Mouse (Mus musculus): ENCODE results near the gene Nrbf2. TPM values are rescaled to one million over a fixed set of nuclear protein-coding genes. Genes with fewer than 3 reads are reported as not detected.

Gene Nrbf2
- polyA plus RNA-seq, 1 experiment: 11.2 TPM

DNA sequence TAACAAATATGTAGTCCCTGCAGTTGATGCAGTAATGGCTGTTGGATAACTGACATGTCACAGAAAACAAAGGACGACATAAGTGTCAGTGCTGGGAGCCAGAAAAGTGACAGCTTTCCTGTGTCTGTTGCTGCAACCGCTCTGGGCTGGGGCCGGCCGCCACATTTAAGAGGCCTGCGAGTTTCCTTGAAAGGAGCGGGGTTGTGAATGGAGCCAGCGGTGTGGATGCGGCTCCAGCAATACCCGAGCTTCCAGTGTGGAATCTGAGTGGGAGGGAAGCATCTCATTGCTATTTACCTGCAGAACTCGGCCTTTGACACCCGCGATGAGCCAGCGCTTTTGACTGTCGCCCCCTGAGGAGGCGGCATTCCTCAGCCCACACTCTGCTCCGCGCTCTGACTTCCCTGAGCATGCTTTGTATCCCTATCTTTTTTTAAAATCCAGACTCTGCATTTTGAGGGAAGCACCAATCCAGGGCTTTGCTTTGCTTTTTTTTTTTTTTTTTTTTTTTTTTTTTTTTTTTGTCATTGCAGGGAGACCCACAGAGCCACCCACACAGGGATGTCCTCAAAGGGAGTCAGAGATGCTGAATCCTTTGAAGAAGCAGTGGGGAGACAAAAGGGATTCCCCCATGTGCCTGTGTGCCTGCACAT, 35.2 kb upstream of the Nrbf2 start:
- H3K36me3 ChIP-seq (ENCODE audit: control insufficient read depth, insufficient read depth, low read length): no peaks in the 10 kb centered on the region
- no peak overlapping the region for H3K27ac ChIP-seq (ENCODE audit: control insufficient read depth, insufficient read depth, low read length)
- DNase-seq: no peak
- H3K4me1 ChIP-seq (replicated peaks; ENCODE audit: control insufficient read depth, insufficient read depth, low read length): no peaks in the 10 kb centered on the region; the same call in 1 of the 2 replicates
- 89% methylated on average over 17 of the region's 17 CpGs for WGBS
- H3K27me3 ChIP-seq (ENCODE audit: control insufficient read depth, insufficient read depth, low read length): no peaks in the 10 kb centered on the region
- TF ChIP-seq CTCF (IDR thresholded peaks at IDR 0.05; ENCODE audit: borderline replicate concordance, control insufficient read depth, extremely low read depth, insufficient read depth, low read length, poor library complexity): no peak
- TF ChIP-seq POLR2A (IDR thresholded peaks at IDR 0.05; ENCODE audit: control insufficient read depth, extremely low read depth, insufficient read depth, low read length, poor library complexity): no peak
- no peak overlapping the region for H3K4me3 ChIP-seq (ENCODE audit: control insufficient read depth, insufficient read depth, low read length)

- DNase-seq: no peak
- WGBS: 86% methylated on average over 13 of the region's 13 CpGs
Observed at GRCm38 (mm10) chr10:67319016-67319725, 34.1 kb upstream of the Nrbf2 start.

GRCm38 (mm10) chr10:67317931-67318460, 32.9 kb upstream of the Nrbf2 start:
- Histone ChIP-seq H3K4me1 (replicated peaks; ENCODE audit: control insufficient read depth, insufficient read depth, low read length) (no peaks in the 10 kb centered on the region; the same call in 1 of the 2 replicates), H3K4me3 (ENCODE audit: control insufficient read depth, insufficient read depth, low read length) (no peak overlapping the region), H3K36me3 (ENCODE audit: control insufficient read depth, insufficient read depth, low read length) (no peaks in the 10 kb centered on the region), H3K27me3 (ENCODE audit: control insufficient read depth, insufficient read depth, low read length) (no peaks in the 10 kb centered on the region), H3K27ac (ENCODE audit: control insufficient read depth, insufficient read depth, low read length) (no peak overlapping the region)
- TF ChIP-seq CTCF (IDR thresholded peaks at IDR 0.05; ENCODE audit: borderline replicate concordance, control insufficient read depth, extremely low read depth, insufficient read depth, low read length, poor library complexity) (no peak), POLR2A (IDR thresholded peaks at IDR 0.05; ENCODE audit: control insufficient read depth, extremely low read depth, insufficient read depth, low read length, poor library complexity) (no peak)
- DNase-seq: no peak
- 2% methylated on average over 20 of the region's 20 CpGs for WGBS

More at GRCm38 (mm10) chr10:67319016-67319725, 34.1 kb upstream of the Nrbf2 start:
- no peaks in the 10 kb centered on the region for H3K36me3 ChIP-seq (ENCODE audit: control insufficient read depth, insufficient read depth, low read length)
- no peaks in the 10 kb centered on the region for H3K27me3 ChIP-seq (ENCODE audit: control insufficient read depth, insufficient read depth, low read length)
- TF ChIP-seq POLR2A (IDR thresholded peaks at IDR 0.05; ENCODE audit: control insufficient read depth, extremely low read depth, insufficient read depth, low read length, poor library complexity) (no peak), CTCF (IDR thresholded peaks at IDR 0.05; ENCODE audit: borderline replicate concordance, control insufficient read depth, extremely low read depth, insufficient read depth, low read length, poor library complexity) (no peak)
- H3K4me3 ChIP-seq (ENCODE audit: control insufficient read depth, insufficient read depth, low read length): no peak overlapping the region
- no peak overlapping the region for H3K27ac ChIP-seq (ENCODE audit: control insufficient read depth, insufficient read depth, low read length)
- H3K4me1 ChIP-seq (replicated peaks; ENCODE audit: control insufficient read depth, insufficient read depth, low read length): no peaks in the 10 kb centered on the region; the same call in 1 of the 2 replicates

GRCm38 (mm10) chr10:67314811-67315435, 29.8 kb upstream of the Nrbf2 start:
- no peaks in the 10 kb centered on the region for H3K36me3 ChIP-seq (ENCODE audit: control insufficient read depth, insufficient read depth, low read length)
- no peak overlapping the region for H3K27ac ChIP-seq (ENCODE audit: control insufficient read depth, insufficient read depth, low read length)
- no peak for TF ChIP-seq CTCF (IDR thresholded peaks at IDR 0.05; ENCODE audit: borderline replicate concordance, control insufficient read depth, extremely low read depth, insufficient read depth, low read length, poor library complexity)
- 20% methylated on average over 10 of the region's 12 CpGs for WGBS
- no peak overlapping the region for H3K4me3 ChIP-seq (ENCODE audit: control insufficient read depth, insufficient read depth, low read length)
- no peaks in the 10 kb centered on the region for H3K27me3 ChIP-seq (ENCODE audit: control insufficient read depth, insufficient read depth, low read length)
- H3K4me1 ChIP-seq (replicated peaks; ENCODE audit: control insufficient read depth, insufficient read depth, low read length): no peaks in the 10 kb centered on the region; the same call in 1 of the 2 replicates
- peak; percentile 69 for DNase-seq

DNA sequence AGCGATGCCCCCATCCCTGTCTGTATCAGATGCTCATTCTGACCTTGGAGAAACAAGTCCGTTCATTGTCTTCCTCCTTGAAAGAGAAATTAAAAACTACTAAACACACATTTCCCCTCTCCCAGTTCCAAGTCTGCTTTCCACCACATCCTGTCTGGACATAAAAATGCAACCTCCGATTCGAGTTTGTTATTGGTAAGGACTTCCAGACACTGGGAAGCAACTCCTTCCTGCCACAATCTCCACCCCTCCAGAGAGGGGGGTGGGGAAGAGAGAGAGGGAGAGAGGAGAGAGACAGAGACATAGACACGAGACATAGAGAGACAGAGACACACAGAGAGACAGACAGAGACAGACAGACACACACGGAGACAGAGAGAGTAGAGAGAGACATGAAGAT, 27.4 kb upstream of the Nrbf2 start:
- 70% methylated on average over 6 of the region's 6 CpGs for WGBS
- Histone ChIP-seq H3K27me3 (ENCODE audit: control insufficient read depth, insufficient read depth, low read length) (no peaks in the 10 kb centered on the region), H3K4me3 (ENCODE audit: control insufficient read depth, insufficient read depth, low read length) (no peak overlapping the region), H3K36me3 (ENCODE audit: control insufficient read depth, insufficient read depth, low read length) (no peaks in the 10 kb centered on the region), H3K4me1 (replicated peaks; ENCODE audit: control insufficient read depth, insufficient read depth, low read length) (no peaks in the 10 kb centered on the region), H3K27ac (ENCODE audit: control insufficient read depth, insufficient read depth, low read length) (no peak overlapping the region)
- TF ChIP-seq CTCF (IDR thresholded peaks at IDR 0.05; ENCODE audit: borderline replicate concordance, control insufficient read depth, extremely low read depth, insufficient read depth, low read length, poor library complexity) (no peak), POLR2A (IDR thresholded peaks at IDR 0.05; ENCODE audit: control insufficient read depth, extremely low read depth, insufficient read depth, low read length, poor library complexity) (no peak)
- no peak for DNase-seq

DNA sequence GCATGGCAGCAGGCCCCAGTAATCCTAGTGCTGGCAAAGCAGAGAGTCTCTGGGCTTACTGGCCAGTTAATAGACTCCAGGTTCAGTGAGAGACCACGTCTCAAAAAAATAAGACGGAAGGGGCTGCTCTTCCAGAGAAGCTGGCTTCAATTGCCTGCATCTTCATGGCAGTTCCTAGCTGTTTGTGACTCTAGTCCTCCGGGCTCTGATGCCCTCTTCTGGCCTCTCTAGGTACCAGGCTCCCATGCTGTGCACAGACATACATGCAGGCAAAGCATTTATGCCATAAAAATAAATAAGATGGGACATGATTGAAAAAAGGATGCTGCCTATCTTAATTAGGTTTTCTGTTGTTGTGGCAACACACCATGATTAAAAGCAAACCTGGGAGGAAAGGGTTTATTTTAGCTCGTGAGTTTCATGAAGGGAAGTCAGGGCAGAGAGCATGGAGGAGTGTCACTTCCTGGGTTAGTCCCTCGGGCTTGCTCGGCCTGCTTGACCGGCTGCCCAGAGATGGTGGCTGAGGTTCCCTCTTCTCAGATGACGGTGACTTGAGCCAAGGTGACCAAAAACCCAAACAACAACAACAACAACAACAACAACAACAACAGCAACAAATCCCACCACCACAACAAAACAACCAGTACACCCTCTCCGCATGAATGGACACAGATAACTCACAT, 26.3 kb upstream of the Nrbf2 start:
- Histone ChIP-seq H3K36me3 (ENCODE audit: control insufficient read depth, insufficient read depth, low read length) (no peaks in the 10 kb centered on the region), H3K4me3 (ENCODE audit: control insufficient read depth, insufficient read depth, low read length) (no peak overlapping the region), H3K27ac (ENCODE audit: control insufficient read depth, insufficient read depth, low read length) (no peak overlapping the region), H3K4me1 (replicated peaks; ENCODE audit: control insufficient read depth, insufficient read depth, low read length) (no peaks in the 10 kb centered on the region), H3K27me3 (ENCODE audit: control insufficient read depth, insufficient read depth, low read length) (no peaks in the 10 kb centered on the region)
- TF ChIP-seq CTCF (IDR thresholded peaks at IDR 0.05; ENCODE audit: borderline replicate concordance, control insufficient read depth, extremely low read depth, insufficient read depth, low read length, poor library complexity) (no peak), POLR2A (IDR thresholded peaks at IDR 0.05; ENCODE audit: control insufficient read depth, extremely low read depth, insufficient read depth, low read length, poor library complexity) (no peak)
- WGBS: 21% methylated on average over 9 of the region's 9 CpGs
- peak; percentile 46 for DNase-seq
